Mouse (Mus musculus) lung, adult 2 months (tissue): ENCODE measurements around the gene Zfp28. TPM values are rescaled to one million over a fixed set of nuclear protein-coding genes. Genes with fewer than 3 reads are reported as not detected.

ENCODE experiments used
- DNase-seq: peaks from one replicate; pipeline ENCODE4 v3.0.0; 2022
- H3K4me1 ChIP-seq: fragments of 200-500 bp; 2 replicates; pipeline ENCODE4 v1.6.1; 2011; ENCODE audit warnings: low read length; ENCODE audit not compliant: control insufficient read depth, insufficient read depth
- H3K4me3 ChIP-seq: fragments of 200-500 bp; replicated peaks from 2 replicates; pipeline ENCODE3; 2011; ENCODE audit warnings: low read depth, mild to moderate bottlenecking, control low read depth, low read length; ENCODE audit errors: extremely low read depth
- CTCF ChIP-seq: fragments of 200-500 bp; IDR thresholded peaks from 2 replicates; pipeline ENCODE4 v1.5.1; 2011; ENCODE audit warnings: mild to moderate bottlenecking, low read length, control low read depth; ENCODE audit not compliant: insufficient read depth
- POLR2A ChIP-seq: fragments of 200-500 bp; IDR thresholded peaks from 2 replicates; pipeline ENCODE4 v1.6.1; 2011; ENCODE audit warnings: low read depth, mild to moderate bottlenecking, control low read depth, low read length, borderline replicate concordance; ENCODE audit errors: extremely low read depth
- WGBS: fragments of 180-500 bp; shearing (Covaris S2); methylation state at CpG from one replicate; pipeline ENCODE4 v1.1.7; 2018; 5-methylcytosine and 5-hydroxymethylcytosine counted together
- polyA plus RNA-seq: library from polyadenylated mRNA; depleted of rRNA; stranded (reverse); fragments of >200 nt; gene quantifications from 2 replicates; pipeline ENCODE4 v1.2.3, GENCODE M21; 2012

Zfp28 gene
- polyA plus RNA-seq, 1 experiment: 3.9 TPM

DNA sequence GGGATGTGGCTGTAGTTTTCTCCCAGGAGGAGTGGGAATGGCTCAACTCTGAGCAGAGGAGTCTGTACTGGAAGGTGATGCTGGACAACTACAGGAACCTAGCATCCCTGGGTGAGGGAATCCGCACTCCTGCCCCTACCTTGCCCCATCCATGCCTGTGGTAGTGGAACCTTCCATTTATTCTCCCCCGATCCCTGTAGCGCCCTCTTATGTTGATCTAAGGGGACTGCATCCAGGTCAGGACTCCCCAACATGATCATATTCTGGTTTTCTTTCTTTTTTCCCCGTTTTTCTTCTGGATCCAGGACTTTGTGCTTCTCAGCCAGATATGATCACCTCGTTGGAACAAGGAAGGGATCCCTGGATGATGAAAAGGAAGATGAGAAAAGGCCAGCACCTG, 6.4 kb downstream of the Zfp28 start:
- TF ChIP-seq POLR2A: no peak
- no peak for TF ChIP-seq CTCF
- H3K4me3 ChIP-seq: no peak overlapping the region
- DNase-seq: no peak
- no peaks in the 10 kb centered on the region for H3K4me1 ChIP-seq
- WGBS: 76% methylated on average over 5 of the region's 5 CpGs

- H3K4me3 ChIP-seq: peak within 1 kb of the TSS; percentile 45
- H3K4me1 ChIP-seq: no peaks in the 10 kb centered on the region
- WGBS: 27% methylated on average over 25 of the region's 25 CpGs
- TF ChIP-seq POLR2A (0 out of 2 replicates have a peak, but pooled peaks have one; percentile 4), CTCF (no peak)
- DNase-seq: peak; percentile 21
These were observed 15.2 kb downstream of the Zfp28 start, which contains the start of gene Smim17 for GRCm38 (mm10) chr7:6397996-6398975. Gene Smim17 (plus strand): TSS chr7:6398715.

- H3K4me1 ChIP-seq: no peaks in the 10 kb centered on the region
- TF ChIP-seq CTCF (peak; percentile 55; the same call in 1 of the 2 replicates), POLR2A (peak; percentile 32; the same call in 1 of the 2 replicates)
- WGBS: under 1% methylated on average over 17 of the region's 17 CpGs
- H3K4me3 ChIP-seq: no peak within 1 kb of the TSS
- peak; percentile 89 for DNase-seq
These were observed 26.9 kb downstream of the Zfp28 start, which contains the start of gene Gm20715 for GRCm38 (mm10) chr7:6410043-6410442. Gene Gm20715 (plus strand): TSS chr7:6410277.

DNA sequence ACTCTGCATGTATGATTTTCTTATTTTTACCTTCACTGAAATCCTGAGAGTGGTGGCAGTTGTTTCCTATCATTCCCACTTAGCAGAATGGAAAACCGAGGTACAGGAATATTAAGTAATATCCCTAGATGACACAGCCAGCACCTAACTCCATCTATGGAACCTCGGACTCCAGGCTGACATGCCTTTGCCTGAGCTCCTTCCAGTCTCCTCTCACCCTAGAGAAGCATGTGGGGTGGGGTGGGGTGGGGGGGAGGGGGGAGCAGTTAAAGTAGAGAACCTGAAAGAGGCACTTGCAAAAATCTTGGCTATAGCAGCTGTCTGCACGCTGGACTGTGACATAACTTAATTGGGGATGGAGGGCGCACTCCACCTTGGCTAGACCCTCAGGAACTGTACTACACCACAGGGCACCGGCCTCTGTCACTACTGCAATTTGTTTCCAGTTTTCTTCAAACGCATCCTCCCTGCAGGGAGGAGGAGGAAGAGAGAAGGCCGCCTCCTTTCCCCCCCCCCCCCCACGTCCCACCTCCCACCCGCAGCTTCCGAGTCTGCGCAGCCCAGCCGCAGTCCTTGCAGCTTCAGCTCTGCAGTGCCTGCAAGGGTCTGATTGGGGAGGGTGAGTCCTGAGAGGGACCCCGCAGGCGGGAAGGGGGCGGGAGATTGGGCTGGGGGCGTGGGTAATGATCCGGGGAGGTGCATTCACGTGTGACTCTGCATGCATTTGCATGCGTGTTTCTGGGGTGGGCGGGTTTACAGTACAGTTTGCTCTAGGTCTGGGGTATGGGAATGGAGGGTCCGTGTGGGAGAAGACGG, 31.7 kb downstream of the Zfp28 start:
- TF ChIP-seq CTCF: no peak
- TF ChIP-seq POLR2A: no peak
- no peak for DNase-seq
- Histone ChIP-seq H3K4me3 (no peak overlapping the region), H3K4me1 (no peaks in the 10 kb centered on the region)
- 8% methylated on average over 21 of the region's 22 CpGs for WGBS

DNA sequence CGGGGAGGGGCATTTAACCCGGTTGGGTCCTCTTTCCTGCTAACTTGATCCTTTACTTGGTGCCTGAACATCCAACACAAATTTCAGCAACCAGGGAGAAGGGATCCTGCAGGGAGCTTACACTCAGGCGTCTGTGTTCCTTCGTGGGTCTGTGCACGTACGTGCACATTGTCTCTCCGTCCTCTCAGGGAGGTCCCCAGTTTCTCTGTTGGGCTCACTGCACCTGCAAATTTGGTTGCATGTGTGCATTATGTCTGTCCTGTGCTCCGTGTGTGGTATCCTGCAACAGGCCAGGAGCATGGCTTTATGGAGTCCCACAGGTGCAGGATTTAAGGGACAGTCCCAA, 32.3 kb downstream of the Zfp28 start:
- no peak overlapping the region for H3K4me3 ChIP-seq
- no peaks in the 10 kb centered on the region for H3K4me1 ChIP-seq
- TF ChIP-seq POLR2A (no peak), CTCF (no peak)
- DNase-seq: no peak
- 19% methylated on average over 8 of the region's 8 CpGs for WGBS

- TF ChIP-seq POLR2A: no peak
- Histone ChIP-seq H3K4me1 (no peaks in the 10 kb centered on the region), H3K4me3 (no peak overlapping the region)
- DNase-seq: no peak
- WGBS: 64% methylated on average over 6 of the region's 6 CpGs
These were observed 36.8 kb downstream of the Zfp28 start for GRCm38 (mm10) chr7:6419894-6420293.

- H3K4me1 ChIP-seq: no peaks in the 10 kb centered on the region
- H3K4me3 ChIP-seq: no peak overlapping the region
- WGBS: 85% methylated on average over 3 of the region's 3 CpGs
- TF ChIP-seq CTCF (no peak), POLR2A (no peak)
- no peak for DNase-seq
These were observed 46.3 kb downstream of the Zfp28 start for GRCm38 (mm10) chr7:6429381-6429780.

DNA sequence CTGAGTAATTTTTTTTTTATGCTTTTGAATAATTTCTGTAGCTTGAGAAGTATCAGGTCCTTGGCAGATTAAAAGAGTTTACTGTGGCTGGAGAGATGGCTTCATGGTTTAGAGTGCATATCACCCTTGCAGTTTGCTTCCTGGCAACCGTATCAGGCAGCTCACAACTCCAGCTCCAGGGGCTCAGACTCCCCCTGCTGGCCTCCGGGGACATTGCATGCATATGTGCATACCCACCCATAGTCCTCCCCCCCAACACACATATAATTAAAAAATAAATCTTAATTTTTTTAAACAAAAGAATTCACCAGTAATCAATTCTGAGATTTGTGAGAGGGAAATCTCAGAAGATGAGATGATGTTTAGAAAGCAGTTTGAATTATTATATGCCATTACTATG, 47.2 kb downstream of the Zfp28 start:
- WGBS: 31% methylated on average over 2 of the region's 2 CpGs
- Histone ChIP-seq H3K4me3 (no peak overlapping the region), H3K4me1 (no peaks in the 10 kb centered on the region)
- TF ChIP-seq CTCF (peak; percentile 75), POLR2A (no peak)
- DNase-seq: peak; percentile 8

DNA sequence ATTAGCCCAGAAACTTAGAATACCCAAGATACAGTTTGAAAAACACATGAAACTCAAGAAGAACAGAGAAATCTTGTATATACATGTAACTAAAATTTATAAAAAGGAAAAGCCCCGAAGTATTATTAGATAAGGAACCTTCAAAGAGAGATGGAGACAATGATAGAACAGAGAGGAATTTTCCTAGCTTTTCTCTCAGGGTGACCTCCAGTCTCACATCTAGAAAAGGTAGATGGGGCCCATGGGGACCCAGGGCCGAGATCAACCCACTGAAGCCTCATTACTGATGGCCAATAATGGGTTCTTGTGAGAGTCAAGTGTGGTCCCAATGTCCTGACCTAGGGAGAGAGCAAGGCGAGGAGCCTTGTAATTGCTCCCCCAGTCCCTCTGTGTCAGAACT, 55.3 kb downstream of the Zfp28 start, which contains the start of gene Olfr1344:
Olfr1344 (plus strand) TSS at position 301 of the 400 bp plus-strand sequence.
- WGBS: 59% methylated on average over 3 of the region's 3 CpGs
- H3K4me3 ChIP-seq: no peak within 1 kb of the TSS
- no peaks in the 10 kb centered on the region for H3K4me1 ChIP-seq
- no peak for TF ChIP-seq CTCF
- TF ChIP-seq POLR2A: no peak
- no peak for DNase-seq
